Mouse (Mus musculus): ENCODE data around the gene Pak4. TPM values are rescaled to one million over a fixed set of nuclear protein-coding genes. Genes with fewer than 3 reads are reported as not detected.

Gene Pak4
- polyA plus RNA-seq, 1 experiment from 2014 or later, result 60.8 TPM

GRCm38 (mm10) chr7:28603136-28603535, 5.2 kb upstream of the Pak4 start:
- no peaks in the 10 kb centered on the region for H3K36me3 ChIP-seq
- H3K4me1 ChIP-seq, result peaks cover 12% of the 10 kb centered on the region
- H3K9me3 ChIP-seq, result no peaks in the 10 kb centered on the region
- no peak overlapping the region for H3K27ac ChIP-seq
- no peak overlapping the region for H3K4me2 ChIP-seq
- H3K4me3 ChIP-seq, result no peak overlapping the region
- no peak for ATAC-seq (ENCODE audit: borderline replicate concordance, extremely low read depth, low FRiP score, low TSS enrichment)
- H3K9ac ChIP-seq, result no peak overlapping the region
- H3K27me3 ChIP-seq, result no peaks in the 10 kb centered on the region
- 69% methylated on average over 5 of the region's 5 CpGs for WGBS

GRCm38 (mm10) chr7:28601668-28602067, 3.7 kb upstream of the Pak4 start:
- Histone ChIP-seq H3K36me3 (no peaks in the 10 kb centered on the region), H3K4me2 (no peak overlapping the region), H3K4me1 (peaks cover 20% of the 10 kb centered on the region), H3K27ac (no peak overlapping the region), H3K9ac (no peak overlapping the region), H3K9me3 (no peaks in the 10 kb centered on the region), H3K27me3 (no peaks in the 10 kb centered on the region), H3K4me3 (no peak overlapping the region)
- ATAC-seq (ENCODE audit: borderline replicate concordance, extremely low read depth, low FRiP score, low TSS enrichment), result no peak
- WGBS, result 22% methylated on average over 7 of the region's 7 CpGs

GRCm38 (mm10) chr7:28601029-28601428, 3.0 kb upstream of the Pak4 start:
- no peak overlapping the region for H3K4me2 ChIP-seq
- H3K36me3 ChIP-seq, result no peaks in the 10 kb centered on the region
- peaks cover 26% of the 10 kb centered on the region for H3K4me1 ChIP-seq
- H3K27ac ChIP-seq, result no peak overlapping the region
- no peak overlapping the region for H3K9ac ChIP-seq
- no peaks in the 10 kb centered on the region for H3K9me3 ChIP-seq
- no peaks in the 10 kb centered on the region for H3K27me3 ChIP-seq
- 7% methylated on average over 11 of the region's 11 CpGs for WGBS
- no peak overlapping the region for H3K4me3 ChIP-seq
- ATAC-seq (ENCODE audit: borderline replicate concordance, extremely low read depth, low FRiP score, low TSS enrichment), result no peak

GRCm38 (mm10) chr7:28598951-28599350, 966 bp upstream of the Pak4 start:
- Histone ChIP-seq H3K4me1 (peaks cover 46% of the 10 kb centered on the region), H3K9ac (no peak overlapping the region), H3K36me3 (no peaks in the 10 kb centered on the region), H3K4me3 (no peak overlapping the region), H3K9me3 (no peaks in the 10 kb centered on the region), H3K4me2 (peak overlapping the region; percentile 59; the same call in 1 of the 2 replicates), H3K27me3 (no peaks in the 10 kb centered on the region), H3K27ac (no peak overlapping the region)
- WGBS, result 53% methylated on average over 2 of the region's 2 CpGs
- ATAC-seq (ENCODE audit: borderline replicate concordance, extremely low read depth, low FRiP score, low TSS enrichment), result no peak

- Histone ChIP-seq H3K4me3 (peak overlapping the region; percentile 77), H3K4me2 (peak overlapping the region; percentile 83), H3K9me3 (no peaks in the 10 kb centered on the region), H3K36me3 (no peaks in the 10 kb centered on the region), H3K27ac (peak overlapping the region; percentile 91), H3K27me3 (no peaks in the 10 kb centered on the region), H3K4me1 (peaks cover 63% of the 10 kb centered on the region), H3K9ac (peak overlapping the region; percentile 66)
- 4% methylated on average over 9 of the region's 9 CpGs for WGBS
- 0 out of 2 replicates have a peak, but pooled peaks have one; percentile 0 for ATAC-seq (ENCODE audit: borderline replicate concordance, extremely low read depth, low FRiP score, low TSS enrichment)
Observed at GRCm38 (mm10) chr7:28597277-28597570, 761 bp downstream of the Pak4 start.

- Histone ChIP-seq H3K4me1 (peaks cover 68% of the 10 kb centered on the region), H3K9ac (peak overlapping the region; percentile 66), H3K4me3 (peak overlapping the region; percentile 77), H3K36me3 (no peaks in the 10 kb centered on the region), H3K27ac (peak overlapping the region; percentile 91), H3K9me3 (no peaks in the 10 kb centered on the region), H3K4me2 (peak overlapping the region; percentile 83), H3K27me3 (no peaks in the 10 kb centered on the region)
- ATAC-seq (ENCODE audit: borderline replicate concordance, extremely low read depth, low FRiP score, low TSS enrichment), result peak; percentile 62
- 32% methylated on average over 20 of the region's 20 CpGs for WGBS
Observed at GRCm38 (mm10) chr7:28596436-28597276, 1.3 kb downstream of the Pak4 start.

- WGBS, result 62% methylated on average over 8 of the region's 8 CpGs
- H3K27ac ChIP-seq, result peak overlapping the region; percentile 91
- H3K4me3 ChIP-seq, result peak overlapping the region; percentile 77; the same call in 1 of the 2 replicates
- no peaks in the 10 kb centered on the region for H3K9me3 ChIP-seq
- no peaks in the 10 kb centered on the region for H3K27me3 ChIP-seq
- peak overlapping the region; percentile 83 for H3K4me2 ChIP-seq
- H3K4me1 ChIP-seq, result peaks cover 69% of the 10 kb centered on the region
- peak overlapping the region; percentile 13; the same call in 1 of the 2 replicates for H3K9ac ChIP-seq
- ATAC-seq (ENCODE audit: borderline replicate concordance, extremely low read depth, low FRiP score, low TSS enrichment), result no peak
- H3K36me3 ChIP-seq, result no peaks in the 10 kb centered on the region
Observed at GRCm38 (mm10) chr7:28595751-28596435, 2.1 kb downstream of the Pak4 start.

GRCm38 (mm10) chr7:28593206-28594111, 4.5 kb downstream of the Pak4 start:
- no peak for ATAC-seq (ENCODE audit: borderline replicate concordance, extremely low read depth, low FRiP score, low TSS enrichment)
- Histone ChIP-seq H3K27ac (peak overlapping the region; percentile 48), H3K4me1 (peaks cover 79% of the 10 kb centered on the region), H3K9me3 (no peaks in the 10 kb centered on the region), H3K4me3 (no peak overlapping the region), H3K4me2 (peak overlapping the region; percentile 6; the same call in 1 of the 2 replicates), H3K9ac (0 out of 2 replicates have a peak overlapping the region, but pooled peaks have one; percentile 2), H3K27me3 (no peaks in the 10 kb centered on the region), H3K36me3 (no peaks in the 10 kb centered on the region)
- 31% methylated on average over 14 of the region's 14 CpGs for WGBS

GRCm38 (mm10) chr7:28591862-28592261, 6.1 kb downstream of the Pak4 start:
- no peak overlapping the region for H3K4me2 ChIP-seq
- no peak overlapping the region for H3K4me3 ChIP-seq
- ATAC-seq (ENCODE audit: borderline replicate concordance, extremely low read depth, low FRiP score, low TSS enrichment), result no peak

GRCm38 (mm10) chr7:28587644-28588043, 10.3 kb downstream of the Pak4 start:
- H3K9ac ChIP-seq, result no peak overlapping the region

More at GRCm38 (mm10) chr7:28591862-28592261, 6.1 kb downstream of the Pak4 start:
- H3K9me3 ChIP-seq, result no peaks in the 10 kb centered on the region
- H3K27me3 ChIP-seq, result no peaks in the 10 kb centered on the region
- H3K27ac ChIP-seq, result no peak overlapping the region
- H3K9ac ChIP-seq, result no peak overlapping the region
- 57% methylated on average over 1 of the region's 1 CpGs for WGBS
- H3K4me1 ChIP-seq, result peaks cover 89% of the 10 kb centered on the region
- H3K36me3 ChIP-seq, result no peaks in the 10 kb centered on the region

GRCm38 (mm10) chr7:28586663-28587411, 11.1 kb downstream of the Pak4 start:
- H3K27me3 ChIP-seq, result no peaks in the 10 kb centered on the region
- no peaks in the 10 kb centered on the region for H3K9me3 ChIP-seq
- peak overlapping the region; percentile 56 for H3K27ac ChIP-seq
- peaks cover 85% of the 10 kb centered on the region for H3K4me1 ChIP-seq
- no peak overlapping the region for H3K4me2 ChIP-seq
- no peak overlapping the region for H3K9ac ChIP-seq
- no peak for ATAC-seq (ENCODE audit: borderline replicate concordance, extremely low read depth, low FRiP score, low TSS enrichment)
- WGBS, result 48% methylated on average over 6 of the region's 6 CpGs
- H3K36me3 ChIP-seq, result no peaks in the 10 kb centered on the region
- H3K4me3 ChIP-seq, result no peak overlapping the region

More at GRCm38 (mm10) chr7:28587644-28588043, 10.3 kb downstream of the Pak4 start:
- no peaks in the 10 kb centered on the region for H3K27me3 ChIP-seq
- H3K36me3 ChIP-seq, result no peaks in the 10 kb centered on the region
- H3K4me2 ChIP-seq, result no peak overlapping the region; the same call in 1 of the 2 replicates
- H3K4me1 ChIP-seq, result peaks cover 87% of the 10 kb centered on the region
- H3K27ac ChIP-seq, result peak overlapping the region; percentile 56
- no peak overlapping the region for H3K4me3 ChIP-seq
- H3K9me3 ChIP-seq, result no peaks in the 10 kb centered on the region
- peak; percentile 31; the same call in 1 of the 2 replicates for ATAC-seq (ENCODE audit: borderline replicate concordance, extremely low read depth, low FRiP score, low TSS enrichment)

Data from lung, embryonic 15.5 days (tissue).